Mouse (Mus musculus): ENCODE data around the gene Plekhh3.

DNA sequence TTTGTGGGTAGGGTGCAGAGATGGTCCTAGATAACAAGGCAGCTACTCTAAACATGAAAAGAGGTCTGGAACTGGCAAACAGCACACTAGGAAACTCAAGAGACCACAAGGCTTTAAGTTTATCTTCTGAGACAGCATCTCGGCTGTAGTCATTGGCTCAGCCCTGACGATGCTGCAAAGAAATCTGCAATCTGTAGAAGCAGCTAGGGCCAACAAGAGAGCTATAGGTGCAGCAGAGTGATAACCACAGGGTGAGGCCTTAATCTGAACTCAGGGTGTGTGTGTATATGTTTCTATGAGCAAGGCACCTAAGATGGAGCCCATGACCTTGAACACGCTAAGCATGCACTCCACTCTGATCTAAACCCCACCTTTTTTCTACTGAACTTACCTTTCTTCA is 28.4 kb upstream of the Plekhh3 start:
- no peak for TF ChIP-seq CTCF (IDR thresholded peaks at IDR 0.05; ENCODE audit: control insufficient read depth, insufficient read depth, insufficient read length)
- no peak for TF ChIP-seq MAX (IDR thresholded peaks at IDR 0.05)
- no peak for TF ChIP-seq MYOG (IDR thresholded peaks at IDR 0.05; ENCODE audit: control insufficient read depth, extremely low read depth, insufficient read length)
- TF ChIP-seq USF1 (IDR thresholded peaks at IDR 0.05; ENCODE audit: low read depth): no peak
- TF ChIP-seq CEBPB (IDR thresholded peaks at IDR 0.05; ENCODE audit: low read depth): no peak
- no peak for TF ChIP-seq FOSL1 (IDR thresholded peaks at IDR 0.05; ENCODE audit: insufficient read depth, low read length, poor library complexity, severe bottlenecking)

Data from C2C12 (cell line).